Mouse (Mus musculus) heart, postnatal 0 days (tissue): Measurements from ENCODE around the gene Glis3.

ENCODE experiments used
- CTCF ChIP-seq: IDR thresholded peaks from 2 replicates; pipeline ENCODE4 v1.5.1; 2016; ENCODE audit warnings: antibody characterized with exemption, control low read depth, low read depth
- EP300 ChIP-seq: IDR thresholded peaks from 2 replicates; pipeline ENCODE4 v1.6.1; 2016; ENCODE audit warnings: antibody characterized with exemption, low read depth

DNA sequence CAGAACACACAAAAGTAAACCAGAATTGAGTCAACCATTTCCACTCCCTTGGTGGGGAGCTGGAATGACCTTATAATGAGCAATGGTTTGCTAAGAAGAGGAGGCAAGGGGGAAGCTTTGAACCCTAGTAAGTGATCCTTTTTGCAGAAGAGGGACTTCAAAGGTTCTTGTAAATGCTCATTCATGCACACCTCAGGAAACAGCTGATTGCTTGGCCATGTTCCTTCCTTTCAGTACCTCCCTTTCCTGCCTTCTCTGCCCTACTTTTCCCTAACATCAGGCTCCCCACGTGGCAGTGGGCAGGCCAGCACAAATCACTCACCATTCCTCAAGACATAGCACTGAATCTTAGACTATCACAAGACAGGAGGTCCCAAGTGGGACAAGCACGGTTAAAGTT lies 392.4 kb downstream of the Glis3 start:
- TF ChIP-seq EP300 (no peak), CTCF (no peak)
